Mouse (Mus musculus): ENCODE measurements around the gene Trappc11. TPM values are rescaled to one million over a fixed set of nuclear protein-coding genes. Genes with fewer than 3 reads are reported as not detected.
A peak's percentile ranks its signal among the peaks of the same experiment; 100 is the strongest.

Trappc11 gene
- polyA plus RNA-seq, 2 experiments = 10.4 to 13.1 TPM

GRCm38 (mm10) chr8:47566551-47566950 is 33.3 kb upstream of the Trappc11 start:
- DNase-seq (ENCODE audit: low read depth in 3 of 3, low spot score in 3 of 3) = no peak
- Histone ChIP-seq H3K9ac (replicated peaks) (no peak overlapping the region), H3K9me3 (ENCODE audit: control insufficient read depth, low read length) (no peaks in the 10 kb centered on the region), H3K4me1 (replicated peaks; ENCODE audit: control insufficient read depth in 2 of 2, insufficient read depth in 2 of 2, low read length in 1 of 2) (no peaks in the 10 kb centered on the region), H3K27ac (no peak overlapping the region), H3K36me3 (replicated peaks; ENCODE audit: control insufficient read depth, insufficient read depth, low read depth) (no peaks in the 10 kb centered on the region), H3K27me3 (ENCODE audit: control insufficient read depth, insufficient read depth, low read length) (no peaks in the 10 kb centered on the region), H3K4me2 (ENCODE audit: low read depth) (no peak overlapping the region), H3K4me3 (ENCODE audit: insufficient read depth in 1 of 2, low read depth in 2 of 2, low read length in 2 of 2) (no peak overlapping the region)
- no peak for TF ChIP-seq EP300 (IDR thresholded peaks at IDR 0.05; ENCODE audit: low read depth)
- TF ChIP-seq CTCF (IDR thresholded peaks at IDR 0.05; ENCODE audit: low read depth) = no peak
- 79% methylated on average over 6 of the region's 6 CpGs for WGBS (ENCODE audit: insufficient replicate concordance)
- no peak for ATAC-seq (ENCODE audit: insufficient read depth)

- ATAC-seq (ENCODE audit: insufficient read depth) = no peak
- no peak for TF ChIP-seq EP300 (IDR thresholded peaks at IDR 0.05; ENCODE audit: low read depth)
- no peak for TF ChIP-seq CTCF (IDR thresholded peaks at IDR 0.05; ENCODE audit: low read depth)
- Histone ChIP-seq H3K4me3 (ENCODE audit: insufficient read depth in 1 of 2, low read depth in 2 of 2, low read length in 2 of 2) (no peak overlapping the region), H3K9me3 (ENCODE audit: control insufficient read depth, low read length) (no peaks in the 10 kb centered on the region), H3K4me1 (replicated peaks; ENCODE audit: control insufficient read depth in 2 of 2, insufficient read depth in 2 of 2, low read length in 1 of 2) (no peaks in the 10 kb centered on the region; a peak in 1 of 4 replicates), H3K27me3 (ENCODE audit: control insufficient read depth, insufficient read depth, low read length) (no peaks in the 10 kb centered on the region), H3K36me3 (replicated peaks; ENCODE audit: control insufficient read depth, insufficient read depth, low read depth) (no peaks in the 10 kb centered on the region), H3K9ac (replicated peaks) (no peak overlapping the region), H3K27ac (no peak overlapping the region), H3K4me2 (ENCODE audit: low read depth) (no peak overlapping the region)
- 83% methylated on average over 7 of the region's 7 CpGs for WGBS (ENCODE audit: insufficient replicate concordance)
- no peak for DNase-seq (ENCODE audit: low read depth in 3 of 3, low spot score in 3 of 3)
These were observed 27.5 kb upstream of the Trappc11 start for GRCm38 (mm10) chr8:47560801-47561200.

DNA sequence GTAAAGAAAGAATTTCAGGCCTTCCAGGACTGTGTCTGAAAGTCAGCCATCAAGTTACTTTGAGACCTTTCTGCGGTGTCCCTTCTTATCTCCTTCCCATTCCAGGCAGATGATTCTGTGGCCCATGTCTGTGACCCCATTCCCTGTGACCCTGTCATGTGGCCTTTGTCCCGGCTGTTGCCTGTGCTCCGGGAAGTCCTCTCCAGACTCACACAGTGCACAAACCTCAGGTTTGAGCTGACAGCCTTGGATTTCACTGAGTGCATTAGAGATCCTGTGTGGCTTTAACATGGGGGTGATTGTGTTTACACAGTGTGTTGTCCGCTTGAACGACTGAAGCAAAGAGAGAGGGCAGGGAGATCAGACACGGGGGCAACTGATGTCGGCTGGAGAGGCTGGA is 25.0 kb upstream of the Trappc11 start:
- no peak for DNase-seq (ENCODE audit: low read depth in 3 of 3, low spot score in 3 of 3)
- H3K4me1 ChIP-seq (replicated peaks; ENCODE audit: control insufficient read depth in 2 of 2, insufficient read depth in 2 of 2, low read length in 1 of 2) = no peaks in the 10 kb centered on the region; a peak in 1 of 4 replicates
- no peaks in the 10 kb centered on the region for H3K27me3 ChIP-seq (ENCODE audit: control insufficient read depth, insufficient read depth, low read length)
- H3K9me3 ChIP-seq (ENCODE audit: control insufficient read depth, low read length) = no peaks in the 10 kb centered on the region
- no peak overlapping the region for H3K4me2 ChIP-seq (ENCODE audit: low read depth)
- WGBS (ENCODE audit: insufficient replicate concordance) = 48% methylated on average over 7 of the region's 7 CpGs
- no peak overlapping the region for H3K4me3 ChIP-seq (ENCODE audit: insufficient read depth in 1 of 2, low read depth in 2 of 2, low read length in 2 of 2)
- H3K9ac ChIP-seq (replicated peaks) = no peak overlapping the region
- H3K27ac ChIP-seq = no peak overlapping the region
- H3K36me3 ChIP-seq (replicated peaks; ENCODE audit: control insufficient read depth, insufficient read depth, low read depth) = no peaks in the 10 kb centered on the region
- no peak for ATAC-seq (ENCODE audit: insufficient read depth)
- TF ChIP-seq EP300 (IDR thresholded peaks at IDR 0.05; ENCODE audit: low read depth) = no peak
- TF ChIP-seq CTCF (IDR thresholded peaks at IDR 0.05; ENCODE audit: low read depth) = no peak

DNA sequence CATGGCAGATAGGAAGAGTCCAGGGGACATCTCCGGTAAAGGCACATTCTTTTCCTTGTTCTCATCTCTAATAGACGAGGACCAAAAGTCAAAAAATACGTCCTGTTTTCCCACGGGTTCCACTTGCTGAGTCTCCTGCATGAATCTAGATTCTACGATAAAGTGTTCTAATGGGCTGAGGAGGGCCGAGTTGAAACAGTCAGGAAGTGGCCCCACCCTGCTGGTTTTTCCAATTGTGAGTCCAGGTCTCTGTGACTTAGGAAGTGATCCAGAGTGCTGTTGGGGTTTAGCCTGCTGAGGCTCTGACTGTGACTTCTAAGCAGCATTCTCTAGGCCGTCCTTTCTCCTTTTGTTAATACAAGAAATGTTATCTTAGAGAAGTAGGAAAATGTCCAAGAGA is 23.2 kb upstream of the Trappc11 start:
- Histone ChIP-seq H3K36me3 (replicated peaks; ENCODE audit: control insufficient read depth, insufficient read depth, low read depth) (no peaks in the 10 kb centered on the region), H3K27ac (no peak overlapping the region), H3K4me1 (replicated peaks; ENCODE audit: control insufficient read depth in 2 of 2, insufficient read depth in 2 of 2, low read length in 1 of 2) (no peaks in the 10 kb centered on the region; a peak in 1 of 4 replicates), H3K9ac (replicated peaks) (no peak overlapping the region), H3K9me3 (ENCODE audit: control insufficient read depth, low read length) (no peaks in the 10 kb centered on the region), H3K4me3 (ENCODE audit: insufficient read depth in 1 of 2, low read depth in 2 of 2, low read length in 2 of 2) (no peak overlapping the region), H3K27me3 (ENCODE audit: control insufficient read depth, insufficient read depth, low read length) (no peaks in the 10 kb centered on the region), H3K4me2 (ENCODE audit: low read depth) (no peak overlapping the region)
- DNase-seq (ENCODE audit: low read depth in 3 of 3, low spot score in 3 of 3) (no peak), ATAC-seq (ENCODE audit: insufficient read depth) (no peak)
- 51% methylated on average over 7 of the region's 7 CpGs for WGBS (ENCODE audit: insufficient replicate concordance)
- TF ChIP-seq EP300 (IDR thresholded peaks at IDR 0.05; ENCODE audit: low read depth) = no peak
- TF ChIP-seq CTCF (IDR thresholded peaks at IDR 0.05; ENCODE audit: low read depth) = no peak

GRCm38 (mm10) chr8:47553613-47554012 is 20.3 kb upstream of the Trappc11 start:
- no peak for DNase-seq (ENCODE audit: low read depth in 3 of 3, low spot score in 3 of 3)
- H3K4me1 ChIP-seq (replicated peaks; ENCODE audit: control insufficient read depth in 2 of 2, insufficient read depth in 2 of 2, low read length in 1 of 2) = no peaks in the 10 kb centered on the region; a peak in 1 of 4 replicates
- no peak overlapping the region for H3K4me3 ChIP-seq (ENCODE audit: insufficient read depth in 1 of 2, low read depth in 2 of 2, low read length in 2 of 2)
- H3K9me3 ChIP-seq (ENCODE audit: control insufficient read depth, low read length) = no peaks in the 10 kb centered on the region
- peaks cover 6% of the 10 kb centered on the region for H3K36me3 ChIP-seq (replicated peaks; ENCODE audit: control insufficient read depth, insufficient read depth, low read depth)
- no peaks in the 10 kb centered on the region for H3K27me3 ChIP-seq (ENCODE audit: control insufficient read depth, insufficient read depth, low read length)
- 68% methylated on average over 6 of the region's 6 CpGs for WGBS (ENCODE audit: insufficient replicate concordance)
- no peak overlapping the region for H3K27ac ChIP-seq
- no peak for ATAC-seq (ENCODE audit: insufficient read depth)
- H3K9ac ChIP-seq (replicated peaks) = no peak overlapping the region
- H3K4me2 ChIP-seq (ENCODE audit: low read depth) = no peak overlapping the region
- TF ChIP-seq EP300 (IDR thresholded peaks at IDR 0.05; ENCODE audit: low read depth) (no peak), CTCF (IDR thresholded peaks at IDR 0.05; ENCODE audit: low read depth) (peak; percentile 43)
